Mouse (Mus musculus): ENCODE results near the gene Ddo.

Ddo gene

DNA sequence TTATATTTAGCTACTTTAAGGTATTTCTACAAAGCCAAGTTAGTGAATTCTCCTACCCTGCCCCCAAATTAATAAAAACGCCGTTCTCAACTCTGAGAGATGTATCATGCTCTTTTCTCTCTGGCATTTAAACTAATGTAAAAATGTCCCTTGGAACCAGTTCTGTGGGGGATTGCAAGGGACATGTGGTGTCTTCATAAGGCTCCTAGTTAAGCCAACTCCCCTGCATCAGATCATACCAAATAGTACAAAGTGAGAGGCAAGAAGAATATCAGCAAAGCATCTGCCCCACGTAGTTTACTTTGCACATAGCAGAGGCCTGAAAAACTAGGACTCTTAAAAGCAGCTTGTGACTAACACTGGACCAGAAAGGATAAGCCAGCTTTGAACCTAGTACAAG is 86.9 kb downstream of the Ddo start:
- no peak for DNase-seq (ENCODE audit: low read depth, low spot score)

DNA sequence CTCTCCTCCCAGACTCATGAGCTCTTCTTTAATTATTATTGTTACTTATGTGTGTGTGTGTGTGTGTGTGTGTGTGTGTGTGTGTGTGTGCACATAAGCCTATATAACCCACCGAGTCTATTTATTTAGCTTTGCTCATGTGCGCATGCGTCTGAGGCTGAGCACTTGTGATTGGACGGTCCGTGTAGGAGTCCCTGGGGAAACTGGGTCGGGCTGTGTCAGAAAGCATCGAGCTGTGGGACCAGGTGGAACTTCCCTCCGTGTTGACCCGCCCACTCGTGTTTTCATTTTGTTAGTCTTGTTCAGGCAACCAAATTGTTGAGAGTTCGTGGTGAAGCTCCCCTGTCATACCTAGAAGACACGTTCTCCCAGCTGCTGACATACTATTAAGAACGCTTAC is 88.6 kb downstream of the Ddo start:
- no peak for DNase-seq (ENCODE audit: low read depth, low spot score)

DNA sequence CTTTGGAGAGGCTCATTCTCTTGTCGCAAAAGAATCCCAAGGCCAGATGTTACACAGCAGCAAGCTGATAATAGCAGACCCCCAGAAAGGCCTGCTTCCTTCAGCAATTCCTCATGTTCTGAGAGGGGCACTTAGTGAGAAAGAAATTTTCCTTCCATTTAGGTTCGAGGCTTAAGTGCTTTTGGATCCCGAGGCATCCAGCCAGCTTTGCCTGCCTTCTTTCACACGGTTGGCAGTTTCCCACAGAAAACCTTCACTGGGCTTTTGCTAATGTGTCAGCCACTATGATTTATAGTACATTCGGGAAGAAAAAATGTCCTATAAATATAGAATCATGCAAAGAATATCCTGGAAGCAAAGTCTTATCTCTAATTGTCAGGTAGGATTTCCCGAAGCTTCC is 89.3 kb downstream of the Ddo start:
- no peak for DNase-seq (ENCODE audit: low read depth, low spot score)

DNA sequence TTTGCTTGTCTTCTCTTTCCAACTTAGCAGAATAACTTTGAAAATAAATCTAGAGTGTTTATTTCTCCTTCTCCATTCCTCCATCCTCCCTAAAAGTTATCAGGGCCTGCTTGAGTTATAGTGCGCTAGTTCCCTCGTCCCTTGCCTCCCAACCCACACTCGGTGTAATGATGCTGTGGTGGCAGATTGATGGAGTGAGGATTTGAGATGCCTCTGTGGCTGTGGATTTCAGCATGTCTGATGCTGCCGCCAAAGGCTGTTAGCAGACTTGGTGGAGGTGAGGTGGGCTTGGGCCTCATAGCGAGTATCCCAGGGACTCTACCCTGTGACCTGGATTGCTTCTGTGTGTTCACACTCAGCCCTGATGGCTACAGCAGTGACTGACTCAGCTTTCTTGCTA is 91.1 kb downstream of the Ddo start:
- DNase-seq (ENCODE audit: low read depth, low spot score): no peak

DNA sequence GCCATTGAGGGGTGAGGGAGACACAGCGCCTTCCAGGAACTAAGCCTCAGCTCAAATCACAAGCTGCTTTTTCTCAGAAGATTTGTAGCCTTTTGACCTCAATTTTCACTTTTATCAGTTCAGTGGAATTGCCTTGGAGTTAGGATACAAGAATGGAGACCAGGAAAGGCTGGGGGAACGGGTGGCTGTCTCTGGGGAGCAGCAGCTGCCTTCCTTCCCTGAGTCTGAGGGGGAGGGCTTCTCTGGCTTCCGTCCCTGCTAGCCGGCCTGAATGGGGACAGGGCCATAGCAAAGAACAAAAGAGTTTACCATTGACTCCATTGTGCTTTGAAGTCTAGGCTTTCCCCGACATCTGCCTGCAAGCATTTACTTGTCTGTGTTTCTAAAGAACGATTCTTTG is 94.5 kb downstream of the Ddo start:
- DNase-seq (ENCODE audit: low read depth, low spot score): no peak

DNA sequence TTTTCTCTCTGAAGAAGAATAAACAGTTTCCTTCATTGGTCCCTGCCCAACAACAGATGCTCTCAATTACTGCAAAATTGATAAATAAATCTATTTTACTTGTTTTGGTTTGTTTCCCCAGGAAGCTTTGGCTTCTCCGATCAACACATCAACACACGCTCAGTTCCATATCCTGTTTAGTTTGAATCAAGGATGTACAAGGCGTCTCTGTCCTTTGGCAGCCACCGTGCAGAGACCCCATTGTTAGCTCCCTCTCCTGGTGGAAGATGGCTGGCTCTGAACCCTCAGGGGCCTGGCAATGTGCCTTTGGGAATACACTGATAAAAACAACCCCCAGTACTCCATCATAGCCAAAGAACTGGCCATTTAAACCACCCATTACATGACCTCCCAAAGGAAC is 95.3 kb downstream of the Ddo start:
- no peak for DNase-seq (ENCODE audit: low read depth, low spot score)

DNA sequence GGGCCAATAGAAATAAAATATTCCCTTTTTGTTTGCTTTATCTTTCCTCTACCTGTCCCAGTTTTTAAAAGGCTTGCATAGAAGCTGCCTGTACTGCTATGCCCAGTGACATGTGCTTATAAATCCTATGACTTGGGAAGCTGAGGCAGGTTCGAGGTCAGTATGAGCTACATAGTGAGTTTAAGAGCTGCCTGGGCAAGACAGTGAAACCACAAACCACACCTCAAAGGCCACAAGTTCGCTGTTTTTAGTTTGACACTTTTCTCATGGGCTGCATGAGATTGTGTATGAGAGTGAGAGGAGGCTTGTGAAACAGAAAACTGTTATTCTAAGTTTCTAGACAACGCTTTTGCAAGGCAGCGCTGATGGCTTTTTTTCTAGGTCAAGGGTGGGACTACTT is 95.7 kb downstream of the Ddo start:
- no peak for DNase-seq (ENCODE audit: low read depth, low spot score)

DNA sequence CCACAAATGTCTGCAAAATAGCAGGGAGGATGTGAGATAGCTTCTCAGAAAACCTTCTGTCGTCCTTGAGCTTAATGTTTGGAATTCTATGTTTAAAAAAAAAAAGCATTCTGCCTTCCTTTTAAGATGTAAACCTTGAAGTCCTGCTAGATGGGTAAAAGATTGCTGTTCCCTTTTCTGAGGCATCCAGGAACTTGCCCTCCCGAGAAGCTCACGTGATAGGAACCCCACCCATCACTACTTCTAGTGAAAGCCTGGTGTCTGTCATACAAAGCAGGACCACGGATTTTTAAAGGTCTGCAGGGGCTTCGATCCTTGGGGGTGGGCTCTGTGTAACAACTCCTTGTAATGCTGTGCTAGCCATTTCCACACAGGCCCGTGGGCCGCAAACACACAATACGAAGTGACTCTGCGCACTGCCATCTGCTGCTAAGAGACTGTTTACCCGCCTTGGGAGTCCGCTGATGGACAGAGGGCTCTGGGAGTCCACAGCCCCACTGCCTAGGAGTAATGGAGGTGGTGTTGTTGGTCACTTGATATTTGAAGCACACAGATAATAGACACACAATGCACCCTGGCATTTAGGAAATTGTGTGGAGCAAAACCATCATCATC is 96.6 kb downstream of the Ddo start:
- DNase-seq (ENCODE audit: low read depth, low spot score): peak; percentile 7

DNA sequence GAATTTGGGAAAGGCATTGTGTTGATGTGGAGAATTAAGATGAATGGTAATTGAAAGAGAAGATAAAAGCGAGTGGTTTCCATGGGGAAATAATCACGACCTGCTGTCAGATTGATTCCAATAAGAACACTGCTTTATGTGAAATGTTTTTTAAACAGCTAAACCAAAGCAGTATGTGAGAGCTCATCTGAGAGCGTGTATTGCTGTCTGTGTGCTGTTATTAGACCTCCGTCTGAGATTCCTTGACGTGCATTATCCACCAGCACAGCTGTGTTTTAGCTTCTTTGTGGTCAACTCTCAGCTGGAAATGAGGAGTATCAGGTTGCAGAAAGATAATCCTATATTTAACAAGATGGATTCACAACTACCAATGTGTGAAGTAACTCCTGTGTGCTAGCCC is 97.2 kb downstream of the Ddo start:
- no peak for DNase-seq (ENCODE audit: low read depth, low spot score)

DNA sequence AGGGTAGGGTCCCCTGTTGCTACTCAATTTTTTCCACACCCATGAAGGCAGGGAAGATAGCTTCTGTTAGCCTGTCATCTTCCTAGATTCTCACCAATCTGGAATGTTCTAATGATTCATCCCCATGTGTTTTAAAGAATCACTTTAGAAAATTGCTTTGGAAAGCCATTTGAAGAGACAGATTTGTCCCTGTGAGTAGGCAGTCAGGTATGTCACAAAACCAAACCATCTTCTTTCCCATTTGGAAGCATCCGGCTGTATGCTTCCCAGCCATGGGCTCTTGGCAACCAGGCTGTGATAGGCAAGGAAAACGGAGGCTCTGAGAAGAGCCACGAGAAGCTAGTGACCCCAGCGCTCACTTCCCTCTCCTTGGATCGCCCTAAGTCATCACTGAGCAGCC is 100.4 kb downstream of the Ddo start:
- no peak for DNase-seq (ENCODE audit: low read depth, low spot score)

All from ES-CJ7 (cell line).